Mouse (Mus musculus) liver, postnatal 0 days (tissue): ENCODE measurements around the gene Idi1. TPM values are rescaled to one million over a fixed set of nuclear protein-coding genes. Genes with fewer than 3 reads are reported as not detected.
"Not testable (repeated sequence)": the region's sequence is repeated elsewhere in the genome, so short reads cannot be mapped to it uniquely, and the experiment has no call there.

Source experiments
- ATAC-seq: fragments of 200-750 bp; cut with Nextera tagmentation; 2 replicates; pipeline ENCODE4 v1.8.0; 2017; ENCODE audit warnings: mild to moderate bottlenecking, moderate library complexity
- DNase-seq: peaks from one replicate; pipeline ENCODE4 v3.0.0-alpha.2; 2016
- H3K27ac ChIP-seq: fragments of 300-500 bp; sonication (generic); 2 replicates; pipeline ENCODE4 v1.5.1; 2014; ENCODE audit warnings: antibody characterized with exemption, moderate library complexity, mild to moderate bottlenecking, low read depth
- H3K27me3 ChIP-seq: fragments of 300-500 bp; sonication (generic); 2 replicates; pipeline ENCODE4 v1.6.1; 2014; ENCODE audit warnings: low read length, control low read depth, mixed read lengths; ENCODE audit not compliant: insufficient read depth
- H3K36me3 ChIP-seq: fragments of 300-500 bp; sonication (generic); replicated peaks from 2 replicates; pipeline ENCODE4 v1.6.1; 2014; ENCODE audit warnings: mild to moderate bottlenecking, control low read depth, low read length, moderate library complexity, mixed read lengths; ENCODE audit not compliant: insufficient read depth
- H3K4me1 ChIP-seq: fragments of 300-500 bp; sonication (generic); 2 replicates; pipeline ENCODE4 v1.6.1; 2014; ENCODE audit warnings: antibody characterized with exemption, mild to moderate bottlenecking, control low read depth; ENCODE audit not compliant: insufficient read depth
- H3K4me2 ChIP-seq: fragments of 300-500 bp; sonication (generic); 2 replicates; pipeline ENCODE4 v1.6.1; 2014; ENCODE audit warnings: low read depth, mild to moderate bottlenecking, low read length, moderate library complexity, mixed read lengths
- H3K4me3 ChIP-seq: fragments of 300-500 bp; sonication (generic); 2 replicates; pipeline ENCODE4 v1.5.1; 2014; ENCODE audit warnings: low read depth, low read length
- H3K9ac ChIP-seq: fragments of 300-500 bp; sonication (generic); replicated peaks from 2 replicates; pipeline ENCODE4 v1.6.1; 2014; ENCODE audit warnings: mild to moderate bottlenecking, moderate library complexity
- H3K9me3 ChIP-seq: fragments of 300-500 bp; sonication (generic); 2 replicates; pipeline ENCODE4 v1.6.1; 2016; ENCODE audit warnings: mild to moderate bottlenecking, control low read depth, low read length, mixed read lengths
- CTCF ChIP-seq: sonication (generic); IDR thresholded peaks from 2 replicates; pipeline ENCODE4 v1.5.1; 2016; ENCODE audit warnings: antibody characterized with exemption, low read depth
- EP300 ChIP-seq: IDR thresholded peaks from 2 replicates; pipeline ENCODE4 v1.6.1; 2016; ENCODE audit warnings: antibody characterized with exemption, low read depth, mild to moderate bottlenecking
- WGBS: fragments of 180-500 bp; shearing (Covaris S2); extraction: QIAGEN DNeasy Blood & Tissue Kit; methylation state at CpG from one replicate; pipeline ENCODE4 v1.1.7; 2014; ENCODE audit not compliant: insufficient replicate concordance; 5-methylcytosine and 5-hydroxymethylcytosine counted together
- polyA plus RNA-seq: library from polyadenylated mRNA; unstranded; fragments of >200 nt; fragmentation: Nextera tagmentation; extraction: Ambion mirVana; gene quantifications from 2 replicates; pipeline ENCODE4 v1.2.1, GENCODE M21; 2015

Idi1 gene
- polyA plus RNA-seq: 31.2 and 35.0 TPM in 2 replicates

GRCm38 (mm10) chr13:8885445-8886184 is at the start of gene Idi1:
Idi1 (plus strand) TSS chr13:8885501.
- Histone ChIP-seq H3K4me1 (peaks cover 3% of the 10 kb centered on the region; the same call in 1 of the 2 replicates), H3K36me3 (peaks cover 14% of the 10 kb centered on the region; the same call in 1 of the 2 replicates), H3K9ac (peak within 1 kb of the TSS; percentile 77), H3K9me3 (no peaks in the 10 kb centered on the region), H3K27me3 (no peaks in the 10 kb centered on the region), H3K4me2 (peak within 1 kb of the TSS; percentile 77), H3K4me3 (peak within 1 kb of the TSS; percentile 83), H3K27ac (peak within 1 kb of the TSS; percentile 87)
- TF ChIP-seq EP300: 0 out of 2 replicates have a peak, but pooled peaks have one; percentile 18
- no peak; the same call in 1 of the 2 replicates for TF ChIP-seq CTCF
- peak; percentile 98 for DNase-seq
- WGBS: 0% methylated on average over 46 of the region's 46 CpGs
- peak; percentile 99 for ATAC-seq

DNA sequence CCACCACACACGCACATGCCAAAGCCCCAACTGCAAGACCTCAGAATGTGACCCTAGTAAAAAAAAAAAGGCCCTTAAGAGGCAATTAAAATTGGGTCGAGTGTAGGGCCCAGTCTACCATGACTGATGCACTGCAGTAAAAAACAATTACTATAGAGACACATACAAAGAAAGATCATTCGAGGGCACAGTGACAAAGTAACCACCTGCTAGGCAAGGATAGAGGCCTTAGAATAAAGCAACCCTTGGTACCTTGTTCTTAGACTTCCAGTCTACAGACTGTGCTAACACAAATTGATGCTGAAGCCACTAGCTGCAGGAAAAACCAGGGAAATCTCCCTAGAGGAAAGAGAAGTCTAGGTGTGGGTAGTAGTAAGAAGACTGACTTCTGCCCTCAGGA is 46.9 kb upstream of the Idi1 start:
- no peaks in the 10 kb centered on the region for H3K27me3 ChIP-seq
- no peaks in the 10 kb centered on the region for H3K9me3 ChIP-seq
- H3K4me1 ChIP-seq: no peaks in the 10 kb centered on the region
- H3K36me3 ChIP-seq: peaks cover 60% of the 10 kb centered on the region
- no peak overlapping the region for H3K4me2 ChIP-seq
- no peak overlapping the region for H3K4me3 ChIP-seq
- no peak overlapping the region for H3K27ac ChIP-seq
- ATAC-seq: no peak
- WGBS: 70% methylated on average over 3 of the region's 3 CpGs
- H3K9ac ChIP-seq: no peak overlapping the region
- no peak for TF ChIP-seq CTCF
- TF ChIP-seq EP300: no peak
- no peak for DNase-seq

- Histone ChIP-seq H3K36me3 (peaks cover 59% of the 10 kb centered on the region), H3K9ac (no peak overlapping the region), H3K9me3 (no peaks in the 10 kb centered on the region), H3K4me3 (no peak overlapping the region), H3K27ac (peak overlapping the region; percentile 45), H3K4me2 (no peak overlapping the region), H3K4me1 (no peaks in the 10 kb centered on the region), H3K27me3 (no peaks in the 10 kb centered on the region)
- no peak for ATAC-seq
- WGBS: 82% methylated on average over 10 of the region's 10 CpGs
- no peak for TF ChIP-seq CTCF
- TF ChIP-seq EP300: no peak
- no peak for DNase-seq
Observed at GRCm38 (mm10) chr13:8839111-8839510, 46.2 kb upstream of the Idi1 start.

GRCm38 (mm10) chr13:8839937-8840336 is 45.4 kb upstream of the Idi1 start:
- TF ChIP-seq EP300 (no peak), CTCF (no peak)
- no peaks in the 10 kb centered on the region for H3K4me1 ChIP-seq
- no peaks in the 10 kb centered on the region for H3K9me3 ChIP-seq
- 75% methylated on average over 6 of the region's 6 CpGs for WGBS
- no peak overlapping the region for H3K4me2 ChIP-seq
- peaks cover 54% of the 10 kb centered on the region for H3K36me3 ChIP-seq
- no peak overlapping the region for H3K4me3 ChIP-seq
- H3K9ac ChIP-seq: no peak overlapping the region
- DNase-seq (no peak), ATAC-seq (peak; percentile 70)
- H3K27me3 ChIP-seq: no peaks in the 10 kb centered on the region
- peak overlapping the region; percentile 45; the same call in 1 of the 2 replicates for H3K27ac ChIP-seq

DNA sequence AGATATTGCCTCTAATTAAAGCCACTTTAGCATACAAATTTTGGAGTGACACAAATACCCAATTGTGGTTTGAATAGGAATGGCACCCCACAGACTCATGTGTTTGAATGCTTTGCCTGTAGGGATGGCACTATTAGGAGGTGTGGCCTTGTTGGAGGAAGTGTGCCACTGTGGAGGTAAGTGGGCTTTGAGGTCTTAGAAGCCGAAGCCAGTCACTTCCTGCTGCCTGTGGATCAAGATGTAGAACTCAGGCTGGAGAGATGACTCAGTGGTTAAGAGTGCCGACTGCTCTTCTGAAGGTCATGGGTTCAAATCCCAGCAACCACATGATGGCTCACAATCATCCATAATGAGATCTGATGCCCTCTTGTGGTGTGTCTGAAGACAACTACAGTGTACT is 44.4 kb upstream of the Idi1 start:
- WGBS: 57% methylated on average over 2 of the region's 2 CpGs
- no peak for ATAC-seq

DNA sequence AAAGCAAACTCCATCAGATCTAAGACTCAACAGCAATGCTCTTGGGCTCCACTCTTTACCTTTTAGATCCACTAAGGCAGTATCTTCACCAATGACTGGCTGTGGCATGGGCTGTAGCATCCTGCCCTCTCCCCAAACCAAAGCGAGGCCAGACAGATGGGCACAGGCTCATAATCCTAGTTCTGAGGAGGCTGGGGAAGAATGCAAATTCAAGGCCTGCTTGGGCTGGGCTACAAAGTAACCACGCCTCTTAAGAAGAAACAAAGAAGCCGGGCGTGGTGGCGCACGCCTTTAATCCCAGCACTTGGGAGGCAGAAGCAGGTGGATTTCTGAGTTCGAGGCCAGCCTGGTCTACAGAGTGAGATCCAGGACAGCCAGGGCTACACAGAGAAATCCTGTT is 43.5 kb upstream of the Idi1 start:
- H3K4me2 ChIP-seq, H3K4me1 ChIP-seq, H3K9ac ChIP-seq, H3K27me3 ChIP-seq, H3K4me3 ChIP-seq, H3K27ac ChIP-seq, ATAC-seq, DNase-seq, H3K9me3 ChIP-seq: not testable (repeated sequence)
- 82% methylated on average over 7 of the region's 7 CpGs for WGBS
- peaks cover 53% of the 10 kb centered on the region for H3K36me3 ChIP-seq

More for the DNA sequence above, 44.4 kb upstream of the Idi1 start:
- Histone ChIP-seq H3K36me3 (peaks cover 53% of the 10 kb centered on the region), H3K9me3 (no peaks in the 10 kb centered on the region), H3K9ac (no peak overlapping the region), H3K27me3 (no peaks in the 10 kb centered on the region), H3K4me3 (no peak overlapping the region), H3K4me2 (no peak overlapping the region), H3K27ac (no peak overlapping the region), H3K4me1 (no peaks in the 10 kb centered on the region)
- DNase-seq: no peak
- TF ChIP-seq CTCF (no peak), EP300 (no peak)
